Mouse (Mus musculus) CH12.LX (cell line): Measurements from ENCODE around the gene Tbck. TPM values are rescaled to one million over a fixed set of nuclear protein-coding genes. Genes with fewer than 3 reads are reported as not detected.

ENCODE experiments used
- DNase-seq: peaks from one replicate; pipeline ENCODE4 v3.0.0-alpha.2; 2013; ENCODE audit errors: extremely low read depth
- H3K27ac ChIP-seq: 2 replicates; pipeline ENCODE4 v1.5.1; 2012; ENCODE audit warnings: low read depth, mild to moderate bottlenecking, control low read depth, moderate library complexity; ENCODE audit not compliant: insufficient read depth
- H3K27me3 ChIP-seq: replicated peaks from 2 replicates; pipeline ENCODE3; 2012; ENCODE audit warnings: inconsistent platforms
- H3K36me3 ChIP-seq, 2 experiments: replicated peaks in 1 of 2; 2 replicates each; pipeline versions ENCODE3 to v1.6.1; 2012; ENCODE audit warnings: inconsistent platforms in 1 of 2, low read length in 1 of 2, mild to moderate bottlenecking in 1 of 2, mixed read lengths in 1 of 2, moderate library complexity in 1 of 2; ENCODE audit not compliant: control insufficient read depth in 1 of 2, insufficient read depth in 1 of 2
- H3K4me1 ChIP-seq, 2 experiments: 2 replicates each; pipeline ENCODE4 v1.6.1; 2012; ENCODE audit warnings: inconsistent platforms in 1 of 2, moderate library complexity in 1 of 2; ENCODE audit not compliant: insufficient read depth in 2 of 2, control insufficient read depth in 1 of 2
- H3K4me2 ChIP-seq: 2 replicates; pipeline ENCODE4 v1.6.1; 2012; ENCODE audit warnings: low read depth, mild to moderate bottlenecking, control low read depth; ENCODE audit not compliant: poor library complexity, insufficient read depth, severe bottlenecking
- H3K4me3 ChIP-seq, 3 experiments: fragments of 150-350 bp in 1 of 3; sonication (generic) in 1 of 3; replicated peaks in 1 of 3; 2 replicates each; pipeline versions ENCODE3 to v1.5.1; 2011 to 2012; ENCODE audit warnings: low read depth in 2 of 3, low read length in 2 of 3, mild to moderate bottlenecking in 2 of 3, moderate library complexity in 2 of 3, control low read depth in 1 of 3, improper control_type of control experiment in 1 of 3, inconsistent platforms in 1 of 3, mixed read lengths in 1 of 3; ENCODE audit not compliant: poor library complexity in 1 of 3
- H3K79me2 ChIP-seq: replicated peaks from 2 replicates; pipeline ENCODE4 v1.6.1; 2012; ENCODE audit warnings: mild to moderate bottlenecking, moderate library complexity; ENCODE audit not compliant: control insufficient read depth, poor library complexity, insufficient read depth, severe bottlenecking; ENCODE audit errors: extremely low read depth
- H3K9ac ChIP-seq: 2 replicates; pipeline ENCODE4 v1.6.1; 2012; ENCODE audit warnings: low read depth, mild to moderate bottlenecking, control low read depth, moderate library complexity; ENCODE audit not compliant: insufficient read depth
- H3K9me3 ChIP-seq: replicated peaks from 2 replicates; pipeline ENCODE3; 2012; ENCODE audit warnings: low read length, inconsistent platforms, mixed read lengths
- CHD2 ChIP-seq: IDR thresholded peaks from 2 replicates; pipeline ENCODE4 v1.6.1; 2011; ENCODE audit warnings: low read length, improper control_type of control experiment
- E2F4 ChIP-seq: IDR thresholded peaks from 2 replicates; pipeline ENCODE4 v1.6.1; 2011; ENCODE audit warnings: low read depth, low read length, improper control_type of control experiment; ENCODE audit not compliant: insufficient replicate concordance
- ELF1 ChIP-seq: IDR thresholded peaks from 2 replicates; pipeline ENCODE4 v1.6.1; 2014; ENCODE audit warnings: low read depth, mild to moderate bottlenecking, inconsistent platforms, low read length, improper control_type of control experiment
- ETS1 ChIP-seq: conservative IDR thresholded peaks from 2 replicates; pipeline ENCODE4 v1.6.1; 2012; ENCODE audit warnings: low read depth, mild to moderate bottlenecking, inconsistent platforms, low read length, improper control_type of control experiment, moderate library complexity
- KAT2A ChIP-seq: IDR thresholded peaks from 2 replicates; pipeline ENCODE4 v1.6.1; 2012; ENCODE audit warnings: low read length, improper control_type of control experiment, inconsistent platforms; ENCODE audit not compliant: insufficient replicate concordance
- MAX ChIP-seq: IDR thresholded peaks from 2 replicates; pipeline ENCODE4 v1.6.1; 2011; ENCODE audit warnings: low read length, improper control_type of control experiment
- MYC ChIP-seq: IDR thresholded peaks from 2 replicates; pipeline ENCODE4 v1.6.1; 2011; ENCODE audit warnings: low read depth, mild to moderate bottlenecking, improper control_type of control experiment, low read length
- POLR2A ChIP-seq: IDR thresholded peaks from 2 replicates; pipeline ENCODE4 v1.6.1; 2011; ENCODE audit warnings: low read depth, mild to moderate bottlenecking, improper control_type of control experiment, low read length
- POLR2AphosphoS2 ChIP-seq: IDR thresholded peaks from 2 replicates; pipeline ENCODE4 v1.6.1; 2011; ENCODE audit warnings: low read depth, low read length, improper control_type of control experiment
- USF1 ChIP-seq: IDR thresholded peaks from 2 replicates; pipeline ENCODE4 v1.6.1; 2014; ENCODE audit warnings: low read depth, mild to moderate bottlenecking, inconsistent platforms, low read length, improper control_type of control experiment
- USF2 ChIP-seq: conservative IDR thresholded peaks from 2 replicates; pipeline ENCODE4 v1.6.1; 2011; ENCODE audit warnings: low read depth, low read length, improper control_type of control experiment
- ZC3H11A ChIP-seq: IDR thresholded peaks from 2 replicates; pipeline ENCODE4 v1.6.1; 2012; ENCODE audit warnings: low read depth, mild to moderate bottlenecking, inconsistent platforms, low read length, improper control_type of control experiment
- ZMIZ1 ChIP-seq: IDR thresholded peaks from 2 replicates; pipeline ENCODE4 v1.6.1; 2012; ENCODE audit warnings: low read depth, mild to moderate bottlenecking, inconsistent platforms, low read length, improper control_type of control experiment
- ZNF384 ChIP-seq: IDR thresholded peaks from 2 replicates; pipeline ENCODE4 v1.6.1; 2012; ENCODE audit warnings: low read depth, low read length, improper control_type of control experiment, inconsistent platforms
- dilution Hi-C: fragments of 300-500 bp; cut with MboI; formaldehyde crosslinking; loops from 2 replicates; pipeline ENCODE4 v1.14.3; 2020; ENCODE audit warnings: low sequenced_read_pairs; ENCODE audit not compliant: extremely low pct_unique_long_range_greater_than_20kb, extremely low pct_ligation_motif_present
- in situ Hi-C: fragments of 300-500 bp; cut with MboI; formaldehyde crosslinking; loops from 3 replicates; pipeline ENCODE4 v1.14.3; 2019; ENCODE audit warnings: low sequenced_read_pairs, low pct_ligation_motif_present, low pct_unique_long_range_greater_than_20kb, mixed read lengths
- polyA plus RNA-seq: library from polyadenylated mRNA; unstranded; fragments of >175 nt; gene quantifications from 2 replicates; pipeline ENCODE4 v1.2.1, GENCODE M21; 2012; ENCODE audit warnings: low read depth; ENCODE audit not compliant: insufficient read length
- total RNA-seq, 2 experiments: library from RNA; depleted of rRNA; stranded (reverse); fragments of 300-350 nt in 1 of 2; fragments of >200 nt in 1 of 2; gene quantifications; 2 replicates each; pipeline ENCODE4 v1.2.3; 2012 to 2014

Tbck gene
- total and polyA plus RNA-seq, 3 experiments, result 9.2 to 18.7 (median 14.5) TPM

DNA sequence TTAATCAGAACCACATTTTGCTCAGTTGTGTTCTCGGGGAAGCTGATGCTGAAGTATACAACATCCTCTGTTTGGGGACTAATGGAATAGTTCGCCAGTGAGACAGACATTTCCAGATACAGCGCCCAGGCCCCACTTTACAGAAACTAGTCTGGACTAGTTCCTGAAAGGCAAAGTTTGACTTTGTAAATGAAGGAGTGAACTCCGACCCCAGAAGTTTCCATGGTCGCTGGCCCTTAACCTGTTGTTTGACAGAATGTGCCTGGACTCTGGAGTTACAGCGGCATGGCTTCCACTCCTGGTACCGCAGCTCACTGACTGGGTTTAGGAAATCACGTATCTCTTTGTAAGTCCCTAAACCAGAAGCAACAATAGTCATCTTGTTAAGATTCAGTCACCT, 176.9 kb downstream of the Tbck start:
- H3K79me2 ChIP-seq, result no peaks in the 10 kb centered on the region
- no peaks in the 10 kb centered on the region for H3K36me3 ChIP-seq
- no peak overlapping the region for H3K27ac ChIP-seq
- no peak for TF ChIP-seq E2F4
- TF ChIP-seq ZC3H11A, result no peak
- TF ChIP-seq ZNF384, result no peak
- no peak for TF ChIP-seq POLR2AphosphoS2
- TF ChIP-seq MYC, result no peak
- TF ChIP-seq CHD2, result no peak
- no peak for TF ChIP-seq USF2
- H3K27me3 ChIP-seq, result no peaks in the 10 kb centered on the region
- H3K9me3 ChIP-seq, result no peaks in the 10 kb centered on the region
- H3K4me1 ChIP-seq, result peaks cover 11 to 17% of the 10 kb centered on the region in 2 experiments
- H3K4me3 ChIP-seq, result no peak overlapping the region
- H3K9ac ChIP-seq, result no peak overlapping the region
- dilution Hi-C loops (no loop called here), in situ Hi-C loops (no loop called here)
- DNase-seq, result no peak
- no peak overlapping the region for H3K4me2 ChIP-seq

DNA sequence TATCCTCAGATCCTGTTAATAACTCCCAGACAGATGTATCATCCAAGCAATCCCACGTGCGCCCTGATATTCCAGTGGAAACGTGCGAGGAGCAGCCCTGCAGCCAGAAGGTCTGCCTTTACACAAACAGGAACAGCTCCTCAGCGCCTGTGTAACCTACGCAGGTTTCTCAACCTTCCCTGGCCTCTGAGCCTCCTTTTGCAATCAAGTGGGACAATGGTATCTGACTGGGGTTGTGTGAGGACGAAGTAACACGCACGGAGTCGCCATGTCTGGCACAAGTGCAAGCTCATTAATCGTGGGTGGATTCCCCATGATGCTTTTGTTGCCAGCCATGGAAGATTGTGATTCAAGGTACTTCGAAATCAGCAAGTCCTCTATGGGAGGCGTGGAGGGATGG, 179.9 kb downstream of the Tbck start:
- no peaks in the 10 kb centered on the region for H3K27me3 ChIP-seq
- no peak for DNase-seq
- H3K27ac ChIP-seq, result no peak overlapping the region
- no peak overlapping the region for H3K4me2 ChIP-seq
- no peaks in the 10 kb centered on the region for H3K36me3 ChIP-seq
- H3K9ac ChIP-seq, result no peak overlapping the region
- no peaks in the 10 kb centered on the region for H3K79me2 ChIP-seq
- no peak overlapping the region for H3K4me3 ChIP-seq
- peaks cover 3 to 12% of the 10 kb centered on the region in 2 experiments; a peak in 2 of 4 replicates for H3K4me1 ChIP-seq
- TF ChIP-seq ZMIZ1 (no peak), POLR2A (no peak), KAT2A (no peak), ETS1 (no peak)
- in situ Hi-C loops (no loop called here), dilution Hi-C loops (no loop called here)
- no peaks in the 10 kb centered on the region for H3K9me3 ChIP-seq

DNA sequence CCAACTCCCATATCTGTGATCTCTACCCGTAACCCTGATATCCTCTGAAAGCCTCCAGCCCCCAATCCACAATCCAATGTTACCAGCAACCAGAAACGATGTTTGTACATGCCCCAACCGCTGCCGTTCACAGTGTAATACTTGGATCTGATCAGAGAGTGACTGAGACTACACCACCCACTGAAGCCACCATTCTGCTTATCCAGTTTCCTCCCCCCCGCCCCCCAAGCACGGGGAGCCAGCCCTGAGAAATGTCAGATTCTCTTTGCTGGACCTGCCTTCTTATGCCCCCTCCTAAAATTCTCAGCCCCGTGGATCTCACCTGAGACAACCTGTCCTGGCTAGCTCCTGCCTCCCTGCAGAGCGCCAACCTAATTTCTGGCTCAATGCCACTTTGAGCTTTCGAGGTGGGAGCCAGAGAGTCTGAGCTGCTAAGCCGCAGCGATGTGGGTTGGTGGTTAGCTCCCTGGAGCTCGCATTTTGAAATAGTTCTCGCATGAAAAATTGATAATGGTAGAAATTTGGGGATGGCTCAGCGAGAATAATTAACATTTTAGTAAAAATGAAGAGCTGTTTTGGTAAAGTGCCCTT, 180.5 kb downstream of the Tbck start:
- H3K36me3 ChIP-seq, result no peaks in the 10 kb centered on the region
- no peak for DNase-seq

More for the DNA sequence above, 180.5 kb downstream of the Tbck start:
- TF ChIP-seq ELF1, result no peak
- TF ChIP-seq MAX, result no peak
- no peak for TF ChIP-seq USF1
- dilution Hi-C loops, result no loop called here
- in situ Hi-C loops, result no loop called here
- H3K4me1 ChIP-seq, result peaks cover 3 to 10% of the 10 kb centered on the region in 2 experiments; a peak in 2 of 4 replicates
- H3K9ac ChIP-seq, result no peak overlapping the region
- no peaks in the 10 kb centered on the region for H3K9me3 ChIP-seq
- no peak overlapping the region for H3K4me3 ChIP-seq
- H3K79me2 ChIP-seq, result no peaks in the 10 kb centered on the region
- H3K4me2 ChIP-seq, result no peak overlapping the region
- H3K27ac ChIP-seq, result no peak overlapping the region
- no peaks in the 10 kb centered on the region for H3K27me3 ChIP-seq
